Mouse (Mus musculus): ENCODE measurements around the gene Cfap20.
"Not testable (repeated sequence)": the region's sequence is repeated elsewhere in the genome, so short reads cannot be mapped to it uniquely, and the experiment has no call there.

Cfap20 gene

DNA sequence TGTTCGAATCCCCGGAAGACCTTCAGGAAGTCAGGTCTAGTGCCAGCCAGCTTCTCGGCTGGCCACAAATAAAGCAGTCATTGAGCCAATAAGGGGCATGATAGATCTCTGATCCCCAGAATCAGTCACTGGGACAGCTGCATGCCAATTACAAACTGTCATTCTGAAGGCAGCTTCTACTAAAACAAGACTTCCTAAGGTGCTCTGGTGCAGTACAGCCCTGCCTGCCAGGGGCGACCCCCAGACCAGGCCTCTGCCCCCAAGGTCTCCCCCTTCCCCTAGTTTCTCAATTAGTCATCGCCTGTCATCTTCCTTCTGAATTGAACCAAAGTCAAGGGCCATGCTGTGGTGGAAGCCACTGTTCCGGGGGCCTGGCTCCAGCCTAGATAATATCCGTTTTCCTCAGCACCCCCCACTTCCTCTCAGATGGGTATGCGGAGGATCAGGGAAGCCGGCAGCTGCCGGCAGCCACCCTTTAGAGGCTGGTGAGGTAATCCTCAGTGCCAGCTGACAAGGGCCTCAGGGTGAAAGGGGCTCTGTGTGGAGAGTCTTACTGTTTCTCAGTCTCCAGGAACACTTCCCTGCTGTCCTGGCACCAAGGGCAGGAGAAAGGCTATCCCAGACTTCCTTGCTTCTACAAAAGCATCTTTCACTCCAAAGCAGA lies 23.2 kb downstream of the Cfap20 start:
- DNase-seq: no peak

GRCm38 (mm10) chr8:95409518-95409917 lies 25.2 kb downstream of the Cfap20 start:
- DNase-seq: no peak

DNA sequence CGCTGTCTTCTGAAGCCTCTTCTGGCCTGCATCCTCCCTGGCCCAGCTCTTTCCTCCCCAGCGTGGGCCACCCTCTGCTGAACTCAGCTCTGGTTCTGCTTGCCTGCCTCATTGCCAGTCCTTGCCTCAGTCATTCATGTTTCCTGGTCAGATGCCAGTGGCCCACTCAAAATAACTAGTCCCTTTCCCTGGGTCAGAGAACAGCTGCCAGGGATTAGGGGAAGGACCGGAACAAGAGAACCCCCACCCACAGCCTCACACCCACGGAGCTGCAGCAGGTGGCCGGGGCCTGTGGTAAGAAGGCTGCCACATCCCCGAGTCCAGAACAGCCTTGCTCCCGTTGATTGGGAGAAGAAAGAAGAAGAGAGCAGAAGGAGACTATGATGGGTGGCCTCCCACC lies 33.6 kb downstream of the Cfap20 start:
- DNase-seq: no peak

DNA sequence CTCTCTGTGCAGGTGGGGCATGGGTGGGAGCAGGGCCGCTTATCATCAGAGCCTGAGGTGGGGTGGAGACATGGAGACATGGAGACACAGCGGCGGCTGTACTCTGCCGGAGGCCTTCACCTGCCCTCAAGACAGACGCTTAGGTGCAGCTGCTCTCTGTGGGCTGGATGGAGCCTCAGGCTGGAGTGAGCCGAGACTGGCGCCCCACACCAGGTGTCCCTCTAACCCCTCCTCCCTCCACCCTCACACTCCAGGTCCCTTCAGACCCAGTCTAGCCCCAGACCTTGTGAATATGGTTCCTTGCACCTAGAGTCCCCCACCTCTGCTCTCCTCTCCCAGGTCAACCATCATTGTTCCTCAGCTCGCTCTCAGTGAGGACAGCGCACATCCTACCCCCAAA lies 35.5 kb downstream of the Cfap20 start:
- no peak for DNase-seq

- DNase-seq: no peak
Observed at GRCm38 (mm10) chr8:95397201-95397600, 37.5 kb downstream of the Cfap20 start.

DNA sequence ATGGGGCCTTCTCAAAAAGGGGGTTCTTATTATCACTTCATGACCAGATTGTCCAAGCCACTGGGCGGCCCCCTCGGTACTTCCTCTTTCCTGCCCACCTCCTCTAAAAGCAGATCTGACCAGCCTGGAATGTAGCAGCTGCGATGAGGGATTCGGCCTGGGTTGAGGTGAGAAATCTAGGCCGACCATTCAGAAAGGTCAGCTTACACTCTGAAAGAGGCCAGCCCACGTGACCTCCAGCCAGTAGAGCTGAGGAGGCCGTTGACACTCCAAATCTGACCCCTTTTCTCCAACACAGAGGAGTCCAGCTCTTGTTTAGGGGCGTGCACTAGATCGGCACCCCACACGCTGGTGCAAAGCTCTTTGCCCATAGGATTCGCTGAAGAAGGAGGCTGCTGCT lies 37.9 kb downstream of the Cfap20 start:
- no peak for DNase-seq

DNA sequence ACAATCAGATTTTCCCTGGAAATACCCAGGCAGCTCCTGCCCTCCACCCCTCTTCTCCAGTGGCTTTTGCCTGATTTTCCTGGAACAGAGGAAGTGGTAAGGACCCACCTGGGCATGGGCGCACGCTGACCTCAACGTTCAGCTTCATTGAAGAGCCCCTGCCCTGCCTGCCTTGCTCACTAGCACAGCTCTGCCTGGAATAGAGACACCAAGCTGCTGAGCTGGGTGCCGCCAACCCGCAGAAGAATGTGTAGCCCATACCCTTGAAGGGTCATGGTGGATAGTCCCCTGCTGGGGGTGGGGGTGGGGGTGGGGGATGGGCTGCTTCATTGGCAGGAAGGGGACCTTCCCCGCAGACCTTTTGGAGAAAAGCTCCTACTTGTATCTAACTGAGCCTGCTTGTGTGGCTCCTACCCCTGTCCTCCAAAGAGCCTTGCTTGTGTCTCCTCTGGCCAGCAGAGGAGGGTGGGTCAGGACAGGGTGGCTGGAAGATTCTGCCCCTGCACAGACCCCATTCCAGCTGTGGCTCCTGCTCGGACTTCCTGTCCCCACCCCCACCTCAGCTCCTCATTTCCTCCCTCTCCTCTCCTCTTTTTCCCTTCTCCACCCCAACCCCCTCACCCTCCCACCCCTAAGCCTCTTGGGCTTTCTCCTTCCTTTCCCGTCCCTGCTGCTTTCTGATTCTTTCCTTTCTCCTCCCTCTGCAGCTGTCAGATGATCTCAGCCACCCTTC lies 39.3 kb downstream of the Cfap20 start:
- no peak for DNase-seq

GRCm38 (mm10) chr8:95392604-95393003 lies 42.1 kb downstream of the Cfap20 start:
- DNase-seq: no peak

DNA sequence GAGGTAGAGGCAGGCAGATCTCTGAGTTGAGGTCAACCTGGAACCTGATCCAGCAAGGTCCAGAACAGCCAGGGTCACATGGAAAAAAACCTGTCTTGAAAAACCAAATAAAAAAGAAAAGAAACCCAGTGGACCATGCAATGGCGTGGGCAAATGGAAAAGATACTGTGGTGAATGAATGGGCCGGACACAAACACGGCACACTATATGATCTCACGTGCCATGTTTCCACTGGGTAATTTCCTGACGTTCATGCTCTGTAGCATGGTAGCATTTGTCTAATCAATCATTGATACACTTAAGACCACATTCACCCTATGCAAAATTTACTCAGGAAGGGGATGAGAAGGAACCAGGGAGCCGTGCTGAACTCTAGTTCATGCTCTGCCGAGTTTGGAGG lies 43.6 kb downstream of the Cfap20 start:
- DNase-seq: no peak

DNA sequence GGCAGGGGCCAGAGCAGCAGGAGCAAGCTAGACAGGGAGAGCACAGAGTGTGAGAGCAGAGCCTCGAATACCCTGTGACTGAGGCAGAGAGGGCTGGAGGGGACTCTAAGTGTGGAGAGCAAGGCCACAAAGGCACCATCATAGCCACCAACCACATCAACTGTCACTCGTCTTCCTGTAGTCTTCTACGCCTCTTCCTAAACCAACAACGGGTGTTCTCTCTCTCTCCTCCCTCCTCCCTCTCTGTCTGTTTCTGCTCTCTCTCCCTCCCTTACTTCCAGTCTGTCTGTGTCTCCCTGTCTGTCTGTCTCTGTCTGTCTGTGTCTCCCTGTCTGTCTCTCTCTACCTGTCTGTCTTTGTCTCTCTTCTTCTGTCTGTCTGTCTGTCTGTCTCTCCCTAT lies 44.4 kb downstream of the Cfap20 start:
- no peak for DNase-seq

- DNase-seq: no peak
Observed at GRCm38 (mm10) chr8:95387936-95388335, 46.7 kb downstream of the Cfap20 start.

GRCm38 (mm10) chr8:95387221-95387620 lies 47.4 kb downstream of the Cfap20 start:
- no peak for DNase-seq

- DNase-seq: no peak
Observed at GRCm38 (mm10) chr8:95386037-95386436, 48.6 kb downstream of the Cfap20 start.

DNA sequence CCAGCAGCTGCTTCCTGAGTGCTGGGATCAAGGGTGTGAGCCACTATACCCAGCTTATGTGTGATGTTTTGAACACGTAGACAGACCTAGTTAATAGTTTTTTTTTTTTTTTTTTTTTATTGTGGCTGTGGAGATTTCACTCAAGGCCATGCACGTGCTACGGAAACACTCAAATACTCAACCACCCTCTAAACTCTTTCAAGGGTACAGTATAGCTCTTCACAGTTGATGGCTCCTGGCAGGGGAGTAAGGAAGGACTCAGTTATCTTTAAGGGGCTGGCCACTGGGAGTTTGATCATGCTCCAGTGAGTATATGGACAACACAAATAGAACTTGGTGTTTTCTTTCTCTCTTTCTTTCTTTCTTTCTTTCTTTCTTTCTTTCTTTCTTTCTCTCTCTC lies 50.2 kb downstream of the Cfap20 start:
- no peak for DNase-seq

GRCm38 (mm10) chr8:95381595-95381994 lies 53.1 kb downstream of the Cfap20 start:
- DNase-seq: no peak

GRCm38 (mm10) chr8:95380953-95381352 lies 53.7 kb downstream of the Cfap20 start:
- no peak for DNase-seq

DNA sequence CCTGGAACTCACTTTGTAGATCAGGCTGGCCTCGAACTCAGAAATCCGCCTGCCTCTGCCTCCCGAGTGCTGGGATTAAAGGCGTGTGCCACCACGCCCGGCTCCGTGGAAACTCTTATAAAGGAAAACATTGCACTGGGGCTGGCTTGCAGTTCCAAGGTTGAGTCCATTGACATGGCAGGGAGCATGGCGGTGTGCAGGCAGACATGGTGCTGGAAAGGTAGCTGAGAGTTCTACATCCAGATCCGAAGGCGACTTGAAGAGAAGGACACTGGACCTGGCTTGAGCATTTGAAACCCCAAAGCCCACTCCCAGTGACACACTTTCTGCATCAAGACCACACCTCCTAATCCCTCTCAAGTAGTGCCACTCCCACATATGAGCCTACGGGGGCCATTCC lies 55.7 kb downstream of the Cfap20 start:
- DNase-seq: not testable (repeated sequence)

- no peak for DNase-seq
Observed at GRCm38 (mm10) chr8:95377863-95378291, 56.8 kb downstream of the Cfap20 start.

- DNase-seq: no peak
Observed at GRCm38 (mm10) chr8:95377101-95377500, 57.6 kb downstream of the Cfap20 start.

- no peak for DNase-seq
Observed at GRCm38 (mm10) chr8:95376309-95376999, 58.2 kb downstream of the Cfap20 start.

DNA sequence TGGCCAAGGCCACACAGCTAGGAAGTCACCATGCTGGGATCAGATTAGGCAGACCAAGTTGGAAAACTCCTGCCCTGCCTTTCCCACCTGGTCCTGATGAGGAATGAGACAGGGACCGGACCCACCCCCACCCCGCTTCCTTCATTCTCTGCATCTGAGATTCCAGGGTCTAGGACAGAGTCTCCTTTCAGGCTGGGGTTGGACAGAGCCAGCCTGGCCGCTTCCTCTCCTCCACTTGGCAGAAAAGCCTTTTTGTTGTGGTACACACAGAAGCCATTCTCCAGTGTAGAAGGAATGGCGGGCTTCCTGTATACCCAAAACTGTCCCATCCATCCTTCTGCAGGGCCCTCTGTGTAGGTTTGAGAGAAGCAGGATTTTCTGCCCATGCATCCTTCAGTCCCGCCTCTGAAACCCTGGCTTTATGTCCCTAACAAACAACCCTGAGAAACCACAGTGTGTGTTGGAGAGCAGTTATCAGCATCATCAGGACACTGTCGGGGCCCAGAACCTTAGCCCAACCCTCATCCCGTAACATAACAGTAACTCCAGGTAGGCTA lies 59.2 kb downstream of the Cfap20 start:
- DNase-seq: no peak

DNA sequence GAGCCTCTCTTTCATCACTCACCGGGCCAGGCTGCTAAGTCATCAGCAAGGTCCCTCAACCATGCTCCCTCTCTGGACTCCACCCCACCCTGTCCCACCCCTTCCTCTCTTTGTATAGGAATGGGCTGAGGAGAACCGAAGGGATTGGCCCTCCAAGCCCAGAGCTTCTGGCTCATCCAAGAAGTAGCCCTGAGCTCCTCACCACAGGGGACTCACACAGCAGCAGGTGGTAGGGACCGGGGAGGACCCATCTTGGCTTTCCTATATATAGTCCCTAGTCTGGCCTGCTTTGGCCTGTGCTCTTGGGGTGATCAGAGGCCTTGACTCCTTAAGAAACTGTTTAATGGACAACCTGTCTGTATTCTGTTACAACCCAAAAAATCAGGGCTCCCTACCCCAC lies 60.2 kb downstream of the Cfap20 start:
- DNase-seq: no peak

GRCm38 (mm10) chr8:95373389-95374002 lies 61.2 kb downstream of the Cfap20 start:
- DNase-seq: no peak

Measured in right cerebral cortex, adult 18-20 months (tissue).